Mouse (Mus musculus) heart, embryonic 14.5 days (tissue): Measurements from ENCODE around the gene Olfr186. TPM values are rescaled to one million over a fixed set of nuclear protein-coding genes. Genes with fewer than 3 reads are reported as not detected.
"Not testable (repeated sequence)": the region's sequence is repeated elsewhere in the genome, so short reads cannot be mapped to it uniquely, and the experiment has no call there.

ENCODE experiments used
- ATAC-seq: fragments of 200-750 bp; cut with Nextera tagmentation; 2 replicates; pipeline ENCODE4 v1.8.0; 2017; ENCODE audit warnings: low read depth, moderate TSS enrichment; ENCODE audit not compliant: insufficient number of reproducible peaks, insufficient read depth, low FRiP score
- H3K27ac ChIP-seq, 2 experiments: fragments of 200-500 bp in 1 of 2; fragments of 300-500 bp in 1 of 2; sonication (generic) in 1 of 2; replicated peaks in 1 of 2; 2 replicates each; pipeline ENCODE4 v1.5.1; 2012 to 2014; ENCODE audit warnings: low read depth in 2 of 2, low read length in 2 of 2, control low read depth in 1 of 2, mild to moderate bottlenecking in 1 of 2, mixed read lengths in 1 of 2; ENCODE audit not compliant: control insufficient read depth in 1 of 2, insufficient read depth in 1 of 2
- H3K27me3 ChIP-seq: fragments of 300-500 bp; sonication (generic); 2 replicates; pipeline ENCODE4 v1.6.1; 2014; ENCODE audit warnings: mild to moderate bottlenecking, low read length, control low read depth; ENCODE audit not compliant: control insufficient read depth, insufficient read depth
- H3K36me3 ChIP-seq: fragments of 300-500 bp; sonication (generic); 2 replicates; pipeline ENCODE4 v1.6.1; 2014; ENCODE audit warnings: mild to moderate bottlenecking, control low read depth, low read length, mixed read lengths; ENCODE audit not compliant: control insufficient read depth, insufficient read depth
- H3K4me1 ChIP-seq, 2 experiments: fragments of 200-500 bp in 1 of 2; fragments of 300-500 bp in 1 of 2; sonication (generic) in 1 of 2; 2 replicates each; pipeline ENCODE4 v1.6.1; 2012 to 2014; ENCODE audit warnings: low read length in 2 of 2, control low read depth in 1 of 2, mixed read lengths in 1 of 2; ENCODE audit not compliant: control insufficient read depth in 2 of 2, insufficient read depth in 2 of 2
- H3K4me2 ChIP-seq: fragments of 300-500 bp; sonication (generic); 2 replicates; pipeline ENCODE4 v1.6.1; 2014; ENCODE audit warnings: mild to moderate bottlenecking, low read length
- H3K4me3 ChIP-seq, 2 experiments: fragments of 200-500 bp in 1 of 2; fragments of 300-500 bp in 1 of 2; sonication (generic) in 1 of 2; 2 replicates each; pipeline ENCODE4 v1.5.1; 2012 to 2014; ENCODE audit warnings: low read length in 2 of 2, mild to moderate bottlenecking in 2 of 2, control low read depth in 1 of 2, low read depth in 1 of 2, moderate library complexity in 1 of 2; ENCODE audit not compliant: control insufficient read depth in 1 of 2, insufficient read depth in 1 of 2
- H3K9ac ChIP-seq: fragments of 300-500 bp; sonication (generic); 2 replicates; pipeline ENCODE4 v1.6.1; 2014; ENCODE audit warnings: mild to moderate bottlenecking, low read length
- H3K9me3 ChIP-seq: fragments of 300-500 bp; sonication (generic); 2 replicates; pipeline ENCODE4 v1.6.1; 2016; ENCODE audit warnings: low read length, control low read depth; ENCODE audit not compliant: control insufficient read depth
- WGBS: fragments of 180-500 bp; shearing (Covaris S2); extraction: QIAGEN DNeasy Blood & Tissue Kit; methylation state at CpG from one replicate; pipeline ENCODE4 v1.1.7; 2014; 5-methylcytosine and 5-hydroxymethylcytosine counted together
- polyA plus RNA-seq: library from polyadenylated mRNA; unstranded; fragments of >200 nt; fragmentation: Nextera tagmentation; extraction: Ambion mirVana; gene quantifications from 2 replicates; pipeline ENCODE4 v1.2.1, GENCODE M21; 2014

Gene Olfr186
- polyA plus RNA-seq, result not detected in 2 replicates

DNA sequence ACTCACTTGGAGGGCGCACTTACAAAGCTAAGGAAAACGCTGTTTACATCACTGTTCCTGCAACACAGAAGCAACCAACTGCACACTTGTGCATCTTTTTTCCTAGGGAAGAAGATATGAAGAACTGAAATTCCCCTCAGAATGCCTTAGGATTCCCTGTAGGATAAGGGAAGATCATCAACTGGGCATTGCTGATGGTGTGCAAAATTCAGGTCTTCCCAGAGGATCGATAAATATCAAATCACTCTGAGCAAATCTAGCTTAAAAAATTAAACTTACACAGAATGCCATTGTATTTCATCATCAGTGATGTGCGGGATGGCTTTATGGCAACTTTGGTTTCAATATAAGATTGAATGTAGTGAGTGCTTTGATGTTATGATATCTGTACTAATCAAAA, at the start of gene Olfr186:
Gene Olfr186, minus strand, starts transcription at position 101 of the 400 bp plus-strand sequence.
- Histone ChIP-seq H3K27ac (no peak within 1 kb of the TSS), H3K4me1 (no peaks in the 10 kb centered on the region), H3K9ac (no peak within 1 kb of the TSS), H3K9me3 (no peaks in the 10 kb centered on the region), H3K36me3 (no peaks in the 10 kb centered on the region), H3K27me3 (no peaks in the 10 kb centered on the region), H3K4me3 (no peak within 1 kb of the TSS), H3K4me2 (no peak within 1 kb of the TSS)
- WGBS, result 82% methylated on average over 4 of the region's 4 CpGs
- ATAC-seq, result no peak

DNA sequence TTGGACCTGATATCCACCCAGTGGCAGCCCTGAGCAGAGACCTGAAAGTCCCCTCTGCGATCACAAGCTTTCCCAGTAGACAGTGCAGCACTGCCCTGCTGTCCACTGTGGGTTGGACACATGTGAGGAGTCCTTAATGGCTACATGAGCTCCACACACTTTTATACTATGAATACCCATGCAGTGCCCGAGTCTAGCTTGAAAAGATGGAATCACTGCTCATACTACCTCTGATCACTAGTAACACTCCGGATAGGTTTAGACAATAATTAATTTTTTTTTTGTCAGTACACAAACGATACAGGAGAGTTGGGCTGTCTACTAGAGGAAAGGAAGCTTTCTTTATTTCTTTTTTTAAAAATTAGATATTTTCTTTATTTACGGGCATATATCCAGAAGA, 47.8 kb upstream of the Olfr186 start, which contains the start of gene Olfr190:
Gene Olfr190, minus strand, starts transcription at position 101 of the 400 bp plus-strand sequence.
- ATAC-seq, result no peak
- Histone ChIP-seq H3K36me3 (no peaks in the 10 kb centered on the region), H3K9ac (no peak within 1 kb of the TSS), H3K9me3 (no peaks in the 10 kb centered on the region), H3K4me3 (no peak within 1 kb of the TSS), H3K27ac (no peak within 1 kb of the TSS), H3K4me2 (no peak within 1 kb of the TSS), H3K27me3 (no peaks in the 10 kb centered on the region), H3K4me1 (no peaks in the 10 kb centered on the region)
- 85% methylated on average over 5 of the region's 5 CpGs for WGBS

DNA sequence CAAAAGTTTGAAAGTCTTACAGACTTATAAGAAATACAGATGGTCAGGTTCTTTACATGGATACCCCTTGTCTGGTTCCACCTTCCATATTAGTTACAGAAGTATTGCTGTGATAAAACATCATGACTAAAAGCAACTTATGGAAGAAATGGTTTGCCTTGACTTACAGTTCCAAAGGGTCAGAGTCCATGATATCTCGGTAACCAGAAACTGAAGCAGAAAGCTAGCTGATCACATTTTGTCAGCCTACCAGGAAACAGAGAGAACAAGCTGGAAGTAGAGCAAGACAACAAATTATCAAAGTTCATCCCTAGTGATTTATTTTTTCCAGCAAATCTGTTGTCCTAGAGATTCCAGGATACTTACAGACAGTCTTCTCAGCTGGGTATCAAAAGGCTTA, 43.4 kb upstream of the Olfr186 start:
- Histone ChIP-seq H3K4me2 (no peak overlapping the region), H3K4me1 (no peaks in the 10 kb centered on the region), H3K9ac (no peak overlapping the region), H3K4me3 (no peak overlapping the region), H3K27ac (no peak overlapping the region), H3K27me3 (no peaks in the 10 kb centered on the region), H3K9me3 (no peaks in the 10 kb centered on the region), H3K36me3 (no peaks in the 10 kb centered on the region)
- 87% methylated on average over 1 of the region's 1 CpGs for WGBS
- ATAC-seq, result no peak

DNA sequence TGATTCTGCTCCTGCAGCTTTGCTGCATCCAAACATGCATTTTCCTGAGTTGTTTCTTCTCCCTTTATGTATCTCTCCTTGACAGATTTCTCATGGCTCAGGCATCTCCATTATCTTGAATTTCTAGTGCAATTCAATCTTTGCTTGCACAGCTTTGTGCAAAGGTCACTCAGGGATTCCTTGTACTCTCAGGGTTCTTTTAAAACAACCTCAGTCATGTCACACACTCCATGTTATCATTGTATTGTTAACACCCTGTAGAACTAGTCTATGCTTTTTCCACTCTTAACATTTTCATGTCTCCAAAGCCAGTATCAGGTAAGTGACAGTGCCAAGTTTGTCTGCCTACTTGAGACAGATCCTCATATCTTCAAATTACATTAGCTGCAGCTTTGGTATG, 41.7 kb upstream of the Olfr186 start:
- Histone ChIP-seq H3K9me3 (no peaks in the 10 kb centered on the region), H3K9ac (no peak overlapping the region), H3K4me1 (no peaks in the 10 kb centered on the region), H3K36me3 (no peaks in the 10 kb centered on the region), H3K27ac (no peak overlapping the region), H3K4me2 (no peak overlapping the region), H3K4me3 (no peak overlapping the region), H3K27me3 (no peaks in the 10 kb centered on the region)
- ATAC-seq, result no peak

DNA sequence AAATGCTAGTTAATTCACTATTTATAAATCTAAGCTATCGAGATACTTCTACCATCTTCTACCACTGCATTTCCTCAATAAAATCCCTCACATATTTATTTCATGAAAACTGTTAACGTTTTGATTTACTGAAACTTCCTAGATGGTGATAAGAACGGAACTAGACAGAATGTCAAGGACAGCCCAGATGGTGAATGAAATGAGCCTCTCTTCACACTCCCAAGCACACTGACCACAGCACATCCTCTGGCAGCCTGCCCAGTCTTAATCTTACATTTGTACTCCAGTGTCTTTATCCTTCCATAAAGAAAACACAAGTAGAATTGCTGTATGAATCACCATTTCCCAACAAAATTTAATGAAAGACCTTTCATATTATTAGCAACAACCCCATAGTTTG, 32.3 kb upstream of the Olfr186 start:
- not testable (repeated sequence) for ATAC-seq, H3K4me3 ChIP-seq, H3K36me3 ChIP-seq, H3K27me3 ChIP-seq, H3K9ac ChIP-seq, H3K4me1 ChIP-seq, H3K4me2 ChIP-seq, H3K9me3 ChIP-seq, H3K27ac ChIP-seq
- WGBS, result 38% methylated on average over 3 of the region's 3 CpGs

DNA sequence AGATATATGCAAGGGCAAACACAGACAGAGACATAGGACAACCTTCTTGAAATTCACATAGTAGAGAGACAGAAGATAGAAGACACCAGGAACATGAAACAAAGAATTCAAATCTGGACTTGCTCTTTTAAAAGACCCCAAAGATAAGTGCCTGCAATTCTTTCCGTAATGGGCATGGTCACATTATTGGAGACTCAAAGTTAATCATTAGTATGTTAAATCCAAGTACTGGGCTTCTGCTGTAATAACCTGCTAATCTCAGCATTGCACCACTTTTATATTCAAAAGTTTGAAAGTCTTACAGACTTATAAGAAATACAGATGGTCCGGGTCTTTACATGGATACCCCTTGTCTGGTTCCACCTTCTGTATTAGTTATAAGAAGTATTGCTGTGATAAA, 19.2 kb upstream of the Olfr186 start:
- H3K36me3 ChIP-seq, H3K4me1 ChIP-seq, H3K4me3 ChIP-seq, ATAC-seq, H3K27ac ChIP-seq, H3K9me3 ChIP-seq, H3K9ac ChIP-seq, H3K27me3 ChIP-seq, H3K4me2 ChIP-seq: not testable (repeated sequence)
- 92% methylated on average over 2 of the region's 2 CpGs for WGBS

DNA sequence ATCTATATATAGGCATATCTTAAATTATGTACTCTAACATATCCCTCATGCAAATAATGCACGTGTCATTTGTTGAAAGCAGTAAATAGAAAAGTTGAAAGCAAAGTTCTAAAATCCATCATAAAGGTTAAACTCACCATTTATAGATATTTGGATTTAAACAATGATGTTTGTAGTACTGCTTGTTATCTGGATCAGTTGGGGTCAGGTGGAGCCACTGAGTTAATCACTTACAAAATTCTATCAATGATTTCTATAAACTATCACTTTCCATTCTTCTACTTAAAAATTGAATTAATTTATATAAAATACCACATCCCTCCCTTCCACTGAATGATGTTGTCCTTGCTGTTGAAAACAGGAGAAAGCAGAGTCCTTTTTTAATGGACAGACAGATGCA, 18.8 kb upstream of the Olfr186 start:
- WGBS, result 70% methylated on average over 1 of the region's 1 CpGs

DNA sequence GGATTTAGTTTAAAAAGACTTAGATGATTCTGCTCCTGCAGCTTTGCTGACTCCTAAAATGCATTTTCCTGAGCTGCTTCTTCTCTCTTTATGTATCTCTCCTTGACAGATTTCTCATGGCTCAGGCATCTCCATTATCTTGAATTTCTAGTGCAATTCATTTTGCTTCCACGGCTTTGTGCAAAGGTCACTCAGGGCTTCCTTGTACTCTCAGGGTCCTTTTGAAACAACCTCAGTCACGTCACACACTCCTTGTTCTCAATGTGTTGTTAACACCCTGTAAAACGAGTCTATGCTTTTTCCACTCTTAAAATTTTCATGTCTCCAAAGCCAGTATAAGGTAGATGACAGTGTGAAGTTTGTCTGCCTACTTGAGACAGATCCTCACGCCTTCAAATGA, 17.5 kb upstream of the Olfr186 start:
- no peak for ATAC-seq
- H3K4me1 ChIP-seq, result no peaks in the 10 kb centered on the region

More for the DNA sequence above, 18.8 kb upstream of the Olfr186 start:
- no peaks in the 10 kb centered on the region for H3K4me1 ChIP-seq
- ATAC-seq, result no peak
- H3K4me3 ChIP-seq, result no peak overlapping the region
- no peaks in the 10 kb centered on the region for H3K9me3 ChIP-seq
- no peak overlapping the region for H3K4me2 ChIP-seq
- no peaks in the 10 kb centered on the region for H3K36me3 ChIP-seq
- no peak overlapping the region for H3K9ac ChIP-seq
- no peak overlapping the region for H3K27ac ChIP-seq
- H3K27me3 ChIP-seq, result no peaks in the 10 kb centered on the region

More for the DNA sequence above, 17.5 kb upstream of the Olfr186 start:
- no peak overlapping the region for H3K27ac ChIP-seq
- H3K9ac ChIP-seq, result no peak overlapping the region
- 49% methylated on average over 4 of the region's 4 CpGs for WGBS
- H3K4me3 ChIP-seq, result no peak overlapping the region
- no peaks in the 10 kb centered on the region for H3K9me3 ChIP-seq
- no peaks in the 10 kb centered on the region for H3K27me3 ChIP-seq
- H3K36me3 ChIP-seq, result no peaks in the 10 kb centered on the region
- H3K4me2 ChIP-seq, result no peak overlapping the region
